ENCODE assay signal across 8 mouse cellular contexts in the genomic region with DNA sequence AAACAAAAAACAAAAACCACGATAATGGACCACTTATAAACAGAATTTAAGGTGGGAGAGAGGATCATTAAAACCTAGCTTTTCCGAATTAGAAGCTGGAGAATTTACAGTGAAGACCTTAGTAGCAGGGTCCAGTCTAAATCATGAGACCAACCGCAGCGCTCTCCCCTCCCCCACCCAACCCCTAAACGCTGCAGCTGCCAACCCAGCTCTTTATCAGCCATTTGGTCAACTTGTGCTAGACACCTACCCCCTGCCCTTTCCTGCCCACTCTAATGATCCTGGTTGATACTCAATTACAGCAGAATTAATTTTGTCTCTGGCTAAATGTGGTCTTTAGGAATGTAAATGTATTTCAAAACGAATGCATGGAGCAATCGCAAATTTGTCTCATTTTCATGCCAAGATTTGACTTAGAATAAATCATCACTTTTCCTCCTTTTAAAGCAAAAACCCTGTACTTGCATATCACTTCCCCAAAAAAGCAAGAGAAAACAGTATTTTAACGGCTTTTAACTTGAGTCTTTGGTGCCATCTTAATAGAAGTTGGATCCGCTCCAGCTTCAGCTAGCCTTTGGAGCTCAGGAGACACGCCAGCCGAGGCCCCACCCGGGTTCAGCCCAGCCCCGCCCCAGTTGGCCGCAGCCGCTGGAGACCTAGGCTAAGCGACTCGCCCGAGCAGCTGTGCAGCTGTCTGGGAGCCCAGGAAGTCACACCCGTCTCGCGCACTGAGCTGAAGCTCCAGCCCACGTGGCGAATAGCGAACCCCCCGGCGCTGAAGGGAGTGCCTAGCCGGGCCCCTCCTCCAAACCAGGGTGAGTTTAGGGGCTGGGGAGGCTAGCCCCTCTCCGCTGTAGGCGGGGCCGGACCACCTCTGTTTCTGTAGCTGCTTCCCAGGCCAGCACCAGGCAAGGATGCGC. TPM values are rescaled to one million over a fixed set of nuclear protein-coding genes. Genes with fewer than 3 reads are reported as not detected.
A peak's percentile ranks its signal among the peaks of the same experiment; 100 is the strongest.
DNase-seq lines count a peak whose midpoint lies in the region; ATAC-seq and TF ChIP-seq lines count a peak whose summit lies in the region.

No protein-coding gene starts in this region.

- no peaks in the 10 kb centered on the region for H3K9me3 ChIP-seq in hindbrain, embryonic 11.5 days (ENCODE audit: control insufficient read depth, low read length)

- in situ Hi-C loops in Patski (cut with MboI; ENCODE audit: low pct_unique_long_range_greater_than_20kb): no loop called here

- H3K36me3 ChIP-seq in hindbrain, embryonic 11.5 days (ENCODE audit: control insufficient read depth, insufficient read depth, low read length): no peaks in the 10 kb centered on the region

- no peaks in the 10 kb centered on the region for H3K4me1 ChIP-seq in hindbrain, embryonic 11.5 days (replicated peaks; ENCODE audit: control insufficient read depth, insufficient read depth, low read length)

- POLR2A ChIA-PET in Patski (lab: Charles Lee): interaction anchor here (0.5 kb wide), 1 partner anchor 909 kb away, joined by 3 read pairs; no protein-coding TSS in a partner anchor

- 1% methylated on average over 31 of the region's 31 CpGs for WGBS in hindbrain, embryonic 11.5 days

- H3K27ac ChIP-seq in hindbrain, embryonic 11.5 days (ENCODE audit: low read depth, low read length): peak overlapping the region; percentile 74

- peak overlapping the region; percentile 92 for H3K4me2 ChIP-seq in hindbrain, embryonic 11.5 days (replicated peaks; ENCODE audit: low read depth, low read length)

- TF ChIP-seq CTCF in Patski (IDR thresholded peaks at IDR 0.05): no peak

- peak overlapping the region; percentile 41 for H3K4me3 ChIP-seq in hindbrain, embryonic 11.5 days (ENCODE audit: low read depth, low read length)

- H3K27me3 ChIP-seq in Patski: no peaks in the 10 kb centered on the region
- H3K27me3 ChIP-seq in hindbrain, embryonic 11.5 days (ENCODE audit: control insufficient read depth, insufficient read depth, low read length): no peaks in the 10 kb centered on the region

- ATAC-seq in Patski: peak; percentile 76
- peak; percentile 63 for ATAC-seq in hindbrain, embryonic 11.5 days (ENCODE audit: low FRiP score)

- CTCF ChIA-PET in Patski (lab: Charles Lee): interaction anchor here (0.9 to 2.2 kb wide), 4 partner anchors 19 to 71 kb away, joined by 3 to 7 read pairs (median 4); no protein-coding TSS in a partner anchor

- H3K9ac ChIP-seq in hindbrain, embryonic 11.5 days (ENCODE audit: low read depth, low read length): peak overlapping the region; percentile 67

- peak; percentile 35 for DNase-seq in Patski (ENCODE audit: low read depth, low spot score)
- DNase-seq in cerebellum, postnatal 14 days: peak; percentile 61 to 63
- peak; percentile 59 to 64 for DNase-seq in frontal cortex, postnatal 10 days (ENCODE audit: low spot score in 2 of 2)
- DNase-seq in hindbrain, embryonic 11.5 days (ENCODE audit: low spot score): peak; percentile 78
- peak; percentile 40 to 54 for DNase-seq in layer of hippocampus, postnatal 25 days (ENCODE audit: extremely low spot score in 1 of 2, low spot score in 1 of 2)
- DNase-seq in lung, postnatal 36 days: peak; percentile 86
- peak; percentile 73 for DNase-seq in retina, embryonic 14.5 days (ENCODE audit: low spot score)
- DNase-seq in thymus, postnatal 4 days: peak; percentile 71

RNA-seq across cellular contexts. Expression of a gene that starts 3.3 kb away (rescaled TPM):
- polyA plus RNA-seq in Patski (2021): 13.0 TPM
- polyA plus RNA-seq in hindbrain, embryonic 11.5 days (2014; fragmentation: Nextera tagmentation; extraction: Ambion mirVana): 75.9 and 99.0 TPM in 2 replicates
- 10 to 100 TPM; 17.5 to 17.7 TPM for total RNA-seq in layer of hippocampus, postnatal 25 days (2021)

Comparison
In these comparisons a context has a peak if more than half of its experiments do, and no peak if none do; other contexts are left out.
1. Peak in every context shown above with its lines: DNase-seq, ATAC-seq, H3K4me3 ChIP-seq and H3K27ac ChIP-seq.
2. DNase-seq: peak in every context shown above with its lines; median percentile 86 in lung, postnatal 36 days; 78 in hindbrain, embryonic 11.5 days; 73 in retina, embryonic 14.5 days; 71 in thymus, postnatal 4 days; 62 in cerebellum, postnatal 14 days; 62 in frontal cortex, postnatal 10 days; 47 in layer of hippocampus, postnatal 25 days; 35 in Patski.